Mouse (Mus musculus): ENCODE measurements around the gene Prkx.
A peak's percentile ranks its signal among the peaks of the same experiment; 100 is the strongest.

Prkx gene

DNA sequence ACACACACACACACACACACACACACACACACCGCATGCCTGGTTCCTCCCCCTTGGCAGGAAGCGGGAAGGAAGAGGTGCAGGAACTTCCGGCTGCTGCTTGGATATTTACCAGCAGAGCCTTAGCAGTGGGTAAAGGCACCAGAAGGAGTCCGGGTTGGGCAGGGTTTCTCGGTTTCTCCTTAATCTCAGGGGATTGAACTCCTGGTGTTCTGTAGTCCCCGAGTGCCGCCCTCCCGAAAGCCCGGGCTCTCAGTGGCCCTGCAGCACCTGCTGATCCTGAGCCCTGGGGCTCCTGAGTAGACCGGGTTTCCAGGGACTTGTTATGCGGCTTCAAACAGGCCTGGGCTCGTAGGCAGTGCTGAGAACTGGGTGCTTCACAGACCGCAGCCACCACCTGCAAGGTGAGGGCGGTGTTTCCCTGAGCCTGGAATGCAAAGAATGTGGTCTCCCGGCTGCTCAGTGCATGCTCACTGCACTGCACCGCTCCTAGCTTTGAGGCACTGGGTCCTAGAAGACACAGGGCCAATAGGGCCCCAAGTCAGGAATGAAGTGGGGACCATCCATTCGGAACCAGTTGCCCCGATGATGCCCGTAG lies at the start of gene Prkx:
Gene Prkx (minus strand): TSS at position 41 of the 598 bp plus-strand sequence.
- no peak for DNase-seq

GRCm38 (mm10) chrX:77812031-77812430 lies 16.0 kb upstream of the Prkx start:
- DNase-seq: no peak

- DNase-seq: peak; percentile 41
Measured at GRCm38 (mm10) chrX:77810608-77811206, 14.6 kb upstream of the Prkx start.

DNA sequence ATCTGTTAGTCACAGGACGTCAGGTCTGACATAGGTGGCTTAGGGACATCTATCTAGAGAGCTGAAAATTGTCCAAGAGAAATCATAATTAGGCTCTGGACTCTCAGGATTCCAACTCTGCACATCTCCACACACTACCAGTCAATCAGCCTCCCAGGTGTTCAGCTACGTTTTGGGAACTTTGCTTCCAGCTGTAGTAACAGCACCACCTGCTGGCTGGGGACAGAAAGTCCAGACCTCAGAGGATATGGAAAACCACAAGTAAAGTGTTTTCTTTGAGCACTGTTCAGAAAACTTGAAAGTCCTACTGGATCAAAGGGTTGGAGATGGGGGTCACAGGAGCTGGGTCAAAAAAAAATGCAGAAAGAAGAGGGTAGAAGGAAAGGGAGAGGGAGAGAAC lies 12.5 kb upstream of the Prkx start:
- DNase-seq: peak; percentile 75

GRCm38 (mm10) chrX:77802293-77802692 lies 6.2 kb upstream of the Prkx start:
- no peak for DNase-seq

DNA sequence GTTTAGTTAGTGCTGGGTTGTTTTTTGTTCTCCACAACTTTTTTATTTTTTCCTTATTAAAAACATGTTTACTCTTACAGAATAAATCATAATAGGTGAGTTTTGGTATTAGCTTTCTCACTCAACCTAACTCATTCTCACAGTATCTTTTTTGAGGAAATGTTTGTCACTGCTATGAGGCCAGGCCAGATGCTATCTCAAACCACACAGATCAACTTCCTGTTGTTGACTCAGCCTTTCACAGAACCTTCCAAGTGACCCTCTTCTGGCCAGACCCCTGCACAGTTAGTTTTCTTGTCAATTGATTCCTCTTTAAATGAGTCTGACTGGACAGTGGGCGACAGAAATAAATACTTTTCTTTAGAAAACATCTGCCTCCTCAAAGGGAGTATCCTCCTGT lies 5.5 kb upstream of the Prkx start:
- no peak for DNase-seq

- no peak for DNase-seq
Measured at GRCm38 (mm10) chrX:77799554-77799953, 3.5 kb upstream of the Prkx start.

- DNase-seq: no peak
Measured at GRCm38 (mm10) chrX:77797801-77798200, 1.7 kb upstream of the Prkx start.

DNA sequence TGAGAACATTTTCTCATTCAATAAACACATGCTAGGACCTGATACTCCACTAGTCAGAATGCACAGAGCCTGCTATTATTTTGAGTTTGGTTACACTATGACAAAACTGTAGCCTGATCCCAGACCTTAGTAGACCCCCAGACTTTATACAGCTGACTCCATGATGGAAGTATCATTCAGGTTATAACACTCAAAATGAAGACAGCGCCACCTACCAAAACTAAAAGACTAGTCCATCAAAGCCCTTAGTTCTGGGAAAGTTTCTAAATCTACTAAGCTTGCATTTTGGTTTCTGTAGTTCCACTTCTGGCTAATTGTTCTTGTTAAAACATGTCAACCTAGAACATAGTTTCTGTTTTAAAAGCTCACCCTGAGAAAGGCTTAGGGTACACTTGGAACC lies 838 bp upstream of the Prkx start:
- DNase-seq: no peak

DNA sequence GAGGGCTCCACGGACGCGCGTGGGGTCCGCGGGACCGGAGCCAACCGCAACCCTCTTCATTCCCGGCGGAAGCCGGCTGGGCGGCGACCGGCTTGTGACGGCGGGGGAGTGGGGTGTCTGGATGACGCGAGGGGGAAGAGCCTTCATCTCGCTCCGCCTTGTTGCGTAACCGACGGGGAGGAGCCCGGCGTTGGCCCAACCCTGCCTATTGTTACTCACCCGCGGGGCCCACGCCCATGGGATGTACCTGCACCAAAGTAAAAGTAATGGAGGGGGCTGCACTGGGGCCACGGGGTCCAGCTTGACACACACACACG lies 262 bp downstream of the Prkx start:
- DNase-seq: peak; percentile 91

GRCm38 (mm10) chrX:77794962-77795857 lies 868 bp downstream of the Prkx start:
- no peak for DNase-seq

DNA sequence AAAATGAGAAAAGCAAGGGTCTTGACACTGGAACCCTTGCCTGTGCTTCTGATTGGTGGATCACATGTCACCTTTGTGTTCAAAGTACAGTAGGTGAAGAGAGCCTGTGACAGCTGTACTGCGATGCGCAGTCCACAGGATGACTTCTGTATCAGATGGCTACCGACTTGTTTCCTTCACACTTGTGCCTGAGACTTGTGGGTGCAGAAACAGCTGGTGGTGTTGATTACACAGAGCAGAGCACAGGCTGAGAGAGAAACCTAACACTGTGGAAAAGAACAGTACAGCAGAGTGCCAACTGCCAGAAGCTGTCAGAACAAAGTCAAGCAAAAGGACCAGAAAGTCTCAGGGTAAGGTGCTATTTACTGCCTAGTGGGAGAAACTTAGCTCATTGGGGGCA lies 7.4 kb downstream of the Prkx start:
- no peak for DNase-seq

DNA sequence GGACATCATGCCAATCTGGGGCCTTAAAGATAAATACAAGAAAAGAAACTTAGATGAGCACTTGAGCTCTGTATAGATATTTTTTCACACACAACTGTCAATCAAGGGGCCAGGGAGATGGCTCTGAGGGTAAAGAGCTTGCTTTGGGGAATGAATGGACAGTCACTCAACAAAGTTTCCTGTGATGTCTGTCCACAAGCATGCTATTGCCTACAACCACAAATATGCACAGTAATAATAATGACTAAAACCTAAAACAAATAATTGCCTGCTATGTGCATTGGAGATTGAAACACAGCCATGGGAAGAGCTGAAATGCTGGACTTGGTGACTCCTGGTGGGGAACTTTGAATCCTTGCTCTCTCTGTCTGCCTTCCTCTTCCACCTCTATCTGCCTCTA lies 9.7 kb downstream of the Prkx start:
- no peak for DNase-seq

GRCm38 (mm10) chrX:77777822-77778221 lies 18.3 kb downstream of the Prkx start:
- DNase-seq: peak; percentile 48

GRCm38 (mm10) chrX:77765153-77765552 lies 30.9 kb downstream of the Prkx start:
- no peak for DNase-seq

GRCm38 (mm10) chrX:77744260-77744659 lies 51.8 kb downstream of the Prkx start:
- DNase-seq: no peak

- peak; percentile 26 for DNase-seq
Measured at GRCm38 (mm10) chrX:77741383-77741782, 54.7 kb downstream of the Prkx start.

GRCm38 (mm10) chrX:77733930-77734536 lies 62.0 kb downstream of the Prkx start:
- DNase-seq: no peak

- peak; percentile 26 for DNase-seq
Measured at GRCm38 (mm10) chrX:77720298-77720697, 75.8 kb downstream of the Prkx start.
